Mouse (Mus musculus) MN1 (cell line): ENCODE results near the gene Gm13276.
"Not testable (repeated sequence)": the region's sequence is repeated elsewhere in the genome, so short reads cannot be mapped to it uniquely, and the experiment has no call there.

ENCODE experiments used
- DNase-seq: peaks from one replicate; pipeline ENCODE4 v3.0.0-alpha.2; 2016; ENCODE audit warnings: low spot score

Gm13276 gene

GRCm38 (mm10) chr4:88782335-88782734, 3.2 kb upstream of the Gm13276 start:
- DNase-seq, result not testable (repeated sequence)

- DNase-seq, result not testable (repeated sequence)
Measured at GRCm38 (mm10) chr4:88788402-88788801, 2.9 kb downstream of the Gm13276 start, which contains the start of gene Gm13277. Gene Gm13277 (plus strand): TSS chr4:88788632.

DNA sequence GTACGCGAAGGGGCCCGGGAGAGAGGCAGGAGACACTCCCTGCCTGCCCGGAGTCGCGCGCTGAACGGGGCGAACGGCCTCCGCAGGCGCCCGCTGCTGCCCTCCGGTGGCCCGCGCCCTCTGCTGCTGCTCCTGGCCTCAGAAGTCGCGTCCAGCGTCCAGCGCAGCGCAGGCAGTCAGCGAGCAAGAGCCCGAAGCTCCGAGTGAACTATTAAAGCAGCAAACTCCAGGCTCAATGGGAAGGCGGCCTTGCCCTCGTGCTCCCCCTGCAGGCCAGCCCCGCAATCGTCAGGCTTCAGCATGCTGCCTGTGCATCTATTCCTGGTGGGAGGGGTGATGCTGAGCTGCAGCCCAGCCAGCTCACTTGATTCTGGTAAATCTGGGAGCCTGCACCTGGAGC, 5.7 kb downstream of the Gm13276 start, which contains the start of gene Gm13278:
Gm13278 (plus strand) TSS at position 301 of the 400 bp plus-strand sequence.
- not testable (repeated sequence) for DNase-seq

DNA sequence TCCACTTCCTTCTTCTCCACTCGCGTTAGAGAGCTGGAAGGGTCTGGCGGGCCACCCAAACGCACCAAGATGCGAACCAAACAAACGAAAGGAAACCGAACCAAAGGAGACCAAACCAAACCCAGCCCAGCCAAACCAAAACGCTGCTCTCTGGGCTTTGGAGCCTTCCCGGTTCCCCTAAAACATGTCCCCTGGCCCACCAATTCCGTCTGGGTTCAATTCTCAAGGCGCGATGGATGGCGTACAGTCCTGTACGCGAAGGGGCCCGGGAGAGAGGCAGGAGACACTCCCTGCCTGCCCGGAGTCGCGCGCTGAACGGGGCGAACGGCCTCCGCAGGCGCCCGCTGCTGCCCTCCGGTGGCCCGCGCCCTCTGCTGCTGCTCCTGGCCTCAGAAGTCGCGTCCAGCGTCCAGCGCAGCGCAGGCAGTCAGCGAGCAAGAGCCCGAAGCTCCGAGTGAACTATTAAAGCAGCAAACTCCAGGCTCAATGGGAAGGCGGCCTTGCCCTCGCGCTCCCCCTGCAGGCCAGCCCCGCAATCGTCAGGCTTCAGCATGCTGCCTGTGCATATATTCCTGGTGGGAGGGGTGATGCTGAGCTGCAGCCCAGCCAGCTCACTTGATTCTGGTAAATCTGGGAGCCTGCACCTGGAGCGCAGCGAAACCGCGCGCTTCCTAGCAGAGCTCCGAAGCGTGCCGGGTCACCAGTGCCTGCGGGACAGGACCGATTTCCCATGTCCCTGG, 8.6 kb downstream of the Gm13276 start, which contains the start of gene Gm13275:
Gm13275 (plus strand) TSS at position 552 of the 740 bp plus-strand sequence.
- DNase-seq, result not testable (repeated sequence)

DNA sequence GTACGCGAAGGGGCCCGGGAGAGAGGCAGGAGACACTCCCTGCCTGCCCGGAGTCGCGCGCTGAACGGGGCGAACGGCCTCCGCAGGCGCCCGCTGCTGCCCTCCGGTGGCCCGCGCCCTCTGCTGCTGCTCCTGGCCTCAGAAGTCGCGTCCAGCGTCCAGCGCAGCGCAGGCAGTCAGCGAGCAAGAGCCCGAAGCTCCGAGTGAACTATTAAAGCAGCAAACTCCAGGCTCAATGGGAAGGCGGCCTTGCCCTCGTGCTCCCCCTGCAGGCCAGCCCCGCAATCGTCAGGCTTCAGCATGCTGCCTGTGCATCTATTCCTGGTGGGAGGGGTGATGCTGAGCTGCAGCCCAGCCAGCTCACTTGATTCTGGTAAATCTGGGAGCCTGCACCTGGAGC, 11.6 kb downstream of the Gm13276 start, which contains the start of gene Gm13279:
Gm13279 (plus strand) TSS at position 301 of the 400 bp plus-strand sequence.
- DNase-seq, result not testable (repeated sequence)

DNA sequence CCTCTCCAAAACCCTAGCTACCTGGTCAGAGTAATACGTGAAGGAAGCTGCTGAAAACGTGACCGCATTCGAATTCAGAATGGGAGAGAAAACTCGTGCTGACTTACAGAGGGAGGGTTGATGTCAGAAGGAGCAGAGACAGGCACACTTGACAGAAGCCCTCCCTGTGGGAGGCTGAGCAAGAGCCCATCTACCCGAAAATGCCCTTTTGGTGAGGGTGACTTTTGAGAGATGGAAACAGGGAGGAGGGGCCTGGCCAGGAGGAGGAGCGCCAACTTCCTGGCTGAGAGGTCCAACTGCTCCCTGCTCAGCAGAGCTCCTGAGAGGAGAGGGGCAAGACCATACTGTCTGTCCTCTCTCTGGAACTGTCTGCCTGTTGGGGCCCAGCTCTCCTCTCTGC, 13.9 kb downstream of the Gm13276 start, which contains the start of gene Gm13285:
Gm13285 (plus strand) TSS at position 301 of the 400 bp plus-strand sequence.
- DNase-seq, result not testable (repeated sequence)

- DNase-seq, result not testable (repeated sequence)
Measured at GRCm38 (mm10) chr4:88802954-88803353, 17.4 kb downstream of the Gm13276 start, which contains the start of gene Gm13287. Gene Gm13287 (plus strand): TSS chr4:88803254.

GRCm38 (mm10) chr4:88805231-88805630, 19.7 kb downstream of the Gm13276 start, which contains the start of gene Gm13288:
Gene Gm13288 (plus strand): TSS chr4:88805531.
- DNase-seq, result not testable (repeated sequence)

- DNase-seq, result not testable (repeated sequence)
Measured at GRCm38 (mm10) chr4:88805761-88806160, 20.3 kb downstream of the Gm13276 start.

DNA sequence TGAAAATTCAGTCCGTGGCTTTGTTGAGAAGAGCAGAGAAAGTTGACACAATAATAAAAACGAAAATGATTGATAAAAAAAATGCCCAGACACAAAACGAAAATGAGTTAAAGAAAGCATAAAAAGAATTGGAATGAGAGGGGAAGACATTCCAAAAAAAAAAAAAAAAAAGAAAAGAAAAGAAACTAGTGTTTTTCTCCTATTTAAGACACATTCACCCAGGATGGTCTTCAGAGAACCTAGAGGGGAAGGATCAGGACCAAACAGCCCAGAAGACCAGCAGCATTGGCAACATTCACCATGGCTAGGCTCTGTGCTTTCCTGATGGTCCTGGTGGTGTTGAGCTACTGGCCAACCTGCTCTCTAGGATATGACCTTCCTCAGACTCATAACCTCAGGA, 30.4 kb downstream of the Gm13276 start, which contains the start of gene Ifna7:
Ifna7 (plus strand) TSS at position 301 of the 400 bp plus-strand sequence.
- DNase-seq, result no peak

GRCm38 (mm10) chr4:88819659-88820058, 34.1 kb downstream of the Gm13276 start, which contains the start of gene Ifna11:
Gene Ifna11 (plus strand): TSS chr4:88819959.
- no peak for DNase-seq

- peak; percentile 10 for DNase-seq
Measured at GRCm38 (mm10) chr4:88822995-88823394, 37.5 kb downstream of the Gm13276 start.

- not testable (repeated sequence) for DNase-seq
Measured at GRCm38 (mm10) chr4:88827116-88827515, 41.6 kb downstream of the Gm13276 start, which contains the start of gene Ifna6. Gene Ifna6 (plus strand): TSS chr4:88827416.

DNA sequence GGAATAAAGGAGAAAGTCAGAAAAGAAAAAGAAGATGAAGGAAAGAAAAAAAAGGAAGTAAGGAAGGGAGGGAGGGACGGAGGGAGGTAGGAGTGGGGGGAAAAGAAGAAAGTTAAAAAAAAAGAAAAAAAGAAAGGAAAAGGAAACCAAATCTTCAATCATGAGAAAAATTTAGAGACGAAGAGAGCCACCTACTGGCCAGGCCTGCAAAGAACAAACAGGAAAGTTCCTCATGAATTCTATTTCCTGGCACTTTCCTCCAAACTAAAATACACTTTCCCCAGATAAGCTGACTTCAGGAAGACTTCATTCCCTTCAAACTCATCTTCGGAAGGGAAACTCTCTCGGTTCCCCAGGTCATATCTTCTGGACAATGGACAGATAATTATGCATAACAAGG, 45.0 kb downstream of the Gm13276 start:
- DNase-seq, result no peak

GRCm38 (mm10) chr4:88835225-88835624, 49.7 kb downstream of the Gm13276 start, which contains the start of gene Ifna5:
Gene Ifna5 (plus strand): TSS chr4:88835525.
- DNase-seq, result not testable (repeated sequence)
